In genomic region chr12:54232996-54233603, GRCm38 (mm10) we compare ENCODE assay signal across 27 mouse cellular contexts. TPM values are rescaled to one million over a fixed set of nuclear protein-coding genes. Genes with fewer than 3 reads are reported as not detected.
A peak's percentile ranks its signal among the peaks of the same experiment; 100 is the strongest.
DNase-seq lines count a peak whose midpoint lies in the region; ATAC-seq lines count a peak whose summit lies in the region.
"Had no signal": no experiment of that assay in that cellular context is flagged by ENCODE, and none has a peak within 500 bp of the region (broad histone marks: within the 10 kb centered on the region; RNA-seq: fewer than 3 reads in every experiment).

No protein-coding gene starts in this region.

- no peak overlapping the region for H3K4me3 ChIP-seq in heart, embryonic 11.5 days (ENCODE audit: low read depth, low read length)
- no peak overlapping the region for H3K4me3 ChIP-seq in embryonic facial prominence, embryonic 10.5 days
- H3K4me3 ChIP-seq: embryonic facial prominence, embryonic 13.5 days; erythroblast, embryonic 14.5 days; forebrain, embryonic 15.5 days; hindbrain, embryonic 12.5 days; limb, embryonic 12.5 days; liver, embryonic 15.5 days; neural tube, embryonic 13.5 days had no signal

- H3K27ac ChIP-seq in heart, embryonic 11.5 days (ENCODE audit: low read depth, low read length), result no peak overlapping the region
- H3K27ac ChIP-seq in embryonic facial prominence, embryonic 10.5 days (replicated peaks), result peak overlapping the region; percentile 66; the same call in 1 of the 2 replicates
- H3K27ac ChIP-seq: embryonic facial prominence, embryonic 13.5 days; forebrain, embryonic 15.5 days; hindbrain, embryonic 12.5 days; limb, embryonic 12.5 days; liver, embryonic 15.5 days; neural tube, embryonic 13.5 days had no signal

- H3K4me2 ChIP-seq in heart, embryonic 11.5 days, result no peak overlapping the region
- H3K4me2 ChIP-seq: embryonic facial prominence, embryonic 13.5 days; forebrain, embryonic 15.5 days; hindbrain, embryonic 12.5 days; limb, embryonic 12.5 days; liver, embryonic 15.5 days; lung, embryonic 14.5 days; neural tube, embryonic 13.5 days had no signal

- H3K9ac ChIP-seq in heart, embryonic 11.5 days (ENCODE audit: low read depth, low read length), result no peak overlapping the region
- H3K9ac ChIP-seq: embryonic facial prominence, embryonic 13.5 days; forebrain, embryonic 15.5 days; hindbrain, embryonic 12.5 days; limb, embryonic 12.5 days; liver, embryonic 15.5 days; lung, embryonic 14.5 days; neural tube, embryonic 13.5 days had no signal

- H3K4me1 ChIP-seq in heart, embryonic 11.5 days (ENCODE audit: control insufficient read depth, insufficient read depth, low read length), result no peaks in the 10 kb centered on the region
- peaks cover 15% of the 10 kb centered on the region for H3K4me1 ChIP-seq in embryonic facial prominence, embryonic 10.5 days
- H3K4me1 ChIP-seq: forebrain, embryonic 15.5 days; limb, embryonic 12.5 days; liver, embryonic 15.5 days had no signal

- H3K9me3 ChIP-seq in heart, embryonic 11.5 days (replicated peaks; ENCODE audit: control insufficient read depth, low read length), result no peaks in the 10 kb centered on the region
- peaks cover 10% of the 10 kb centered on the region; the same call in 1 of the 2 replicates for H3K9me3 ChIP-seq in embryonic facial prominence, embryonic 10.5 days
- H3K9me3 ChIP-seq: forebrain, embryonic 15.5 days; hindbrain, embryonic 12.5 days; liver, embryonic 15.5 days had no signal

- ATAC-seq in heart, embryonic 11.5 days (replicated peaks; ENCODE audit: insufficient number of reproducible peaks, low FRiP score, low TSS enrichment), result no peak
- ATAC-seq: forebrain, embryonic 15.5 days; intestine, embryonic 16.5 days; midbrain, embryonic 16.5 days had no signal

- peak; percentile 18 for DNase-seq in adrenal gland, postnatal 14 days
- DNase-seq in adrenal gland, adult (ENCODE audit: inconsistent age in 2 of 2, low spot score in 1 of 2), result no peak
- peak; percentile 70 for DNase-seq in heart, adult 11 months
- peak; percentile 32 for DNase-seq in Muller cell, postnatal 12 days (ENCODE audit: inconsistent ontology term)
- DNase-seq in embryonic facial prominence, embryonic 10.5 days (ENCODE audit: low spot score), result peak; percentile 19
- no peak for DNase-seq in spleen, adult 12 weeks (ENCODE audit: low spot score)
- DNase-seq in thymus, postnatal 25 days, result no peak
- DNase-seq: adrenal gland, postnatal 36 days; cerebellum, adult 8-10 months; cerebellum, postnatal 25 days; heart, postnatal 14 days; kidney, adult 8-10 months; kidney, postnatal 10 days; lung, embryonic 14.5 days; lung, postnatal 14 days; thymus, adult 18-20 months; thymus, postnatal 36 days had no signal

- 66% methylated on average over 7 of the region's 7 CpGs for WGBS in heart, embryonic 11.5 days (ENCODE audit: insufficient replicate concordance)
- 61% methylated on average over 7 of the region's 7 CpGs for WGBS in embryonic facial prominence, embryonic 10.5 days

- no peaks in the 10 kb centered on the region for H3K36me3 ChIP-seq in heart, embryonic 11.5 days (ENCODE audit: control insufficient read depth, insufficient read depth, low read length)
- H3K36me3 ChIP-seq in embryonic facial prominence, embryonic 10.5 days (replicated peaks), result no peaks in the 10 kb centered on the region
- H3K36me3 ChIP-seq: embryonic facial prominence, embryonic 13.5 days; forebrain, embryonic 15.5 days; hindbrain, embryonic 12.5 days; limb, embryonic 12.5 days; liver, embryonic 15.5 days; neural tube, embryonic 13.5 days had no signal

- H3K27me3 ChIP-seq in heart, embryonic 11.5 days (ENCODE audit: control insufficient read depth, insufficient read depth, low read length), result no peaks in the 10 kb centered on the region
- no peaks in the 10 kb centered on the region for H3K27me3 ChIP-seq in embryonic facial prominence, embryonic 10.5 days (replicated peaks; ENCODE audit: low read depth, poor library complexity, severe bottlenecking)
- H3K27me3 ChIP-seq: embryonic facial prominence, embryonic 13.5 days; forebrain, embryonic 15.5 days; hindbrain, embryonic 12.5 days; limb, embryonic 12.5 days; liver, embryonic 15.5 days; neural tube, embryonic 13.5 days had no signal

RNA-seq across cellular contexts. Expression of gene Egln3, which starts 29.4 kb away (rescaled TPM):
- total RNA-seq in adrenal gland, postnatal 14 days (2021), result 3.0 and 6.6 TPM in 2 replicates
- polyA plus RNA-seq in heart, embryonic 11.5 days (2014; fragmentation: Nextera tagmentation; extraction: Ambion mirVana), result 6.8 and 7.9 TPM in 2 replicates
- 4.7 and 5.5 TPM in 2 replicates for polyA plus RNA-seq in embryonic facial prominence, embryonic 10.5 days (2016; fragmentation: Nextera tagmentation; extraction: Ambion mirVana)
- polyA plus RNA-seq: erythroblast, embryonic 14.5 days had no signal

Comparison
In these comparisons a context has a peak if more than half of its experiments do, and no peak if none do; other contexts are left out.
1. DNase-seq: peak in adrenal gland, postnatal 14 days (single experiment), heart, adult 11 months (single experiment), Muller cell, postnatal 12 days (single experiment) and embryonic facial prominence, embryonic 10.5 days (single experiment); none in adrenal gland, adult (0 of 2), spleen, adult 12 weeks (single experiment) and thymus, postnatal 25 days (single experiment).